Mouse (Mus musculus) liver, embryonic 14.5 days (tissue): ENCODE measurements at regions not wholly inside any gene's neighbourhood (a gene's known extent, or its start where the extent isn't known, plus 50 kb on each side); places are given as distances from the start of the nearest gene placed in this dataset.

Experiments used
- CTCF ChIP-seq: IDR thresholded peaks from 2 replicates; pipeline ENCODE4 v1.5.1; 2016; ENCODE audit warnings: antibody characterized with exemption, low read depth, control low read depth
- EP300 ChIP-seq: IDR thresholded peaks from 2 replicates; pipeline ENCODE4 v1.6.1; 2016; ENCODE audit warnings: antibody characterized with exemption, low read depth

- TF ChIP-seq EP300, result no peak
- TF ChIP-seq CTCF, result no peak
Measured at GRCm38 (mm10) chr6:37745393-37746100, 125.1 kb upstream of the Trim24 start.
